Mouse (Mus musculus) left cerebral cortex, postnatal 10 days (tissue): ENCODE results near the gene Itfg1. TPM values are rescaled to one million over a fixed set of nuclear protein-coding genes. Genes with fewer than 3 reads are reported as not detected.
A peak's percentile ranks its signal among the peaks of the same experiment; 100 is the strongest.

Experiments used
- DNase-seq, 2 experiments: peaks; one replicate each; pipeline ENCODE4 v3.0.0; 2021 to 2022; ENCODE audit warnings: low spot score in 2 of 2, mixed read lengths in 1 of 2; ENCODE audit errors: extremely low spot score in 1 of 2
- intact Hi-C: fragments of 180-260 bp; cut with DNase I; formaldehyde crosslinking; loops from one replicate; pipeline ENCODE4 v1.15.1; 2025
- microRNA-seq: library from miRNA; unstranded; fragments of <30 nt; microRNA quantifications from one replicate; pipeline ENCODE4 v1.2.0, GENCODE M21; 2022
- total RNA-seq, 2 experiments: library from RNA; stranded (reverse); gene quantifications; 2 replicates each; pipeline ENCODE4 v1.2.3; 2021

Gene Itfg1
- total RNA-seq, 2 experiments from 2014 or later = 211 to 212 TPM

- intact Hi-C loops = no loop called here
Measured at GRCm38 (mm10) chr8:85783871-85784270, 56.9 kb downstream of the Itfg1 start.

GRCm38 (mm10) chr8:85780091-85780490 lies 60.6 kb downstream of the Itfg1 start:
- DNase-seq = no peak
- intact Hi-C loops = no loop called here

More at GRCm38 (mm10) chr8:85783871-85784270, 56.9 kb downstream of the Itfg1 start:
- no peak for DNase-seq

- no peak for DNase-seq
- intact Hi-C loops = no loop called here
Measured at GRCm38 (mm10) chr8:85745053-85745452, 95.7 kb downstream of the Itfg1 start.

- intact Hi-C loops = no loop called here
- no peak for DNase-seq
Measured at GRCm38 (mm10) chr8:85730545-85730944, 110.2 kb downstream of the Itfg1 start.

- DNase-seq = no peak
- intact Hi-C loops = no loop called here
Measured at GRCm38 (mm10) chr8:85717271-85717670, 123.5 kb downstream of the Itfg1 start.

- DNase-seq = no peak
- intact Hi-C loops = no loop called here
Measured at GRCm38 (mm10) chr8:85716696-85717095, 124.0 kb downstream of the Itfg1 start.

- intact Hi-C loops = loop anchor here (10.0 kb wide), 1 partner anchor 218 kb away; no protein-coding TSS in a partner anchor
- no peak for DNase-seq
Measured at GRCm38 (mm10) chr8:85706988-85707387, 133.7 kb downstream of the Itfg1 start.

- intact Hi-C loops = loop anchor here (5.0 to 10.0 kb wide), 2 partner anchors 224 to 836 kb away; no protein-coding TSS in a partner anchor
- DNase-seq = peak; percentile 45 to 87
Measured at GRCm38 (mm10) chr8:85700751-85701351, 139.9 kb downstream of the Itfg1 start, which contains the start of gene Neto2. TSS of gene Neto2 (minus strand) at chr8:85700924.

GRCm38 (mm10) chr8:85700101-85700750 lies 140.5 kb downstream of the Itfg1 start:
- DNase-seq = peak; percentile 33 to 76
- intact Hi-C loops = loop anchor here (5.0 to 10.0 kb wide), 2 partner anchors 225 to 837 kb away; no protein-coding TSS in a partner anchor

- intact Hi-C loops = loop anchor here (2.0 kb wide), 1 partner anchor 886 kb away; no protein-coding TSS in a partner anchor
Measured at GRCm38 (mm10) chr8:85699051-85699450, 141.7 kb downstream of the Itfg1 start.

More at GRCm38 (mm10) chr8:85699051-85699450, 141.7 kb downstream of the Itfg1 start:
- DNase-seq = peak; percentile 60 to 71

Small RNA genes lying within 50 kb of the gene (microRNA-seq; reads per million reads assigned to microRNA genes)
- not detected for gene Mir8109

Other genes with a start within 250 kb of the Itfg1 start
- gene Neto2, start 140.0 kb downstream of the Itfg1 start, total RNA-seq = 100 to 1,000 TPM; 135 to 149 TPM
- 10 to 100 TPM; 23.9 to 30.8 TPM for gene Phkb, start within 50 bp of the Itfg1 start, total RNA-seq